Mouse (Mus musculus): ENCODE results near the gene Slc35a5. TPM values are rescaled to one million over a fixed set of nuclear protein-coding genes. Genes with fewer than 3 reads are reported as not detected.
A peak's percentile ranks its signal among the peaks of the same experiment; 100 is the strongest.

Slc35a5 gene
- polyA plus RNA-seq, 1 experiment from 2014 or later: 28.7 TPM

- H3K36me3 ChIP-seq (ENCODE audit: insufficient read depth, low read length): peaks cover 12% of the 10 kb centered on the region
- no peak for ATAC-seq
- no peaks in the 10 kb centered on the region for H3K9me3 ChIP-seq (ENCODE audit: low read length)
- no peaks in the 10 kb centered on the region for H3K4me1 ChIP-seq (ENCODE audit: insufficient read depth, low read depth, low read length)
- DNase-seq (ENCODE audit: low spot score): no peak
- H3K27me3 ChIP-seq (replicated peaks; ENCODE audit: insufficient read depth, low read length): no peaks in the 10 kb centered on the region
- H3K4me2 ChIP-seq (replicated peaks; ENCODE audit: low read depth, low read length): no peak overlapping the region
- TF ChIP-seq EP300 (IDR thresholded peaks at IDR 0.05) (no peak), CTCF (IDR thresholded peaks at IDR 0.05) (no peak)
- H3K27ac ChIP-seq (ENCODE audit: low read length): no peak overlapping the region
- no peak overlapping the region for H3K9ac ChIP-seq (replicated peaks; ENCODE audit: low read depth)
- no peak overlapping the region for H3K4me3 ChIP-seq (ENCODE audit: low read depth, low read length)
- 84% methylated on average over 5 of the region's 5 CpGs for WGBS
Observed at GRCm38 (mm10) chr16:45181824-45182223, 23.3 kb upstream of the Slc35a5 start.

GRCm38 (mm10) chr16:45178552-45178951, 20.0 kb upstream of the Slc35a5 start:
- ATAC-seq (0 out of 2 replicates have a peak, but pooled peaks have one; percentile 33), DNase-seq (ENCODE audit: low spot score) (peak; percentile 71)
- Histone ChIP-seq H3K27ac (ENCODE audit: low read length) (no peak overlapping the region), H3K9me3 (ENCODE audit: low read length) (no peaks in the 10 kb centered on the region), H3K27me3 (replicated peaks; ENCODE audit: insufficient read depth, low read length) (no peaks in the 10 kb centered on the region), H3K9ac (replicated peaks; ENCODE audit: low read depth) (no peak overlapping the region), H3K4me1 (ENCODE audit: insufficient read depth, low read depth, low read length) (no peaks in the 10 kb centered on the region), H3K4me2 (replicated peaks; ENCODE audit: low read depth, low read length) (no peak overlapping the region), H3K4me3 (ENCODE audit: low read depth, low read length) (no peak overlapping the region), H3K36me3 (ENCODE audit: insufficient read depth, low read length) (peaks cover 5% of the 10 kb centered on the region)
- TF ChIP-seq CTCF (IDR thresholded peaks at IDR 0.05): no peak
- no peak for TF ChIP-seq EP300 (IDR thresholded peaks at IDR 0.05)
- 71% methylated on average over 2 of the region's 2 CpGs for WGBS

- H3K9ac ChIP-seq (replicated peaks; ENCODE audit: low read depth): peak overlapping the region; percentile 89
- no peak for ATAC-seq
- no peaks in the 10 kb centered on the region for H3K36me3 ChIP-seq (ENCODE audit: insufficient read depth, low read length)
- peak overlapping the region; percentile 80 for H3K4me2 ChIP-seq (replicated peaks; ENCODE audit: low read depth, low read length)
- H3K27me3 ChIP-seq (replicated peaks; ENCODE audit: insufficient read depth, low read length): no peaks in the 10 kb centered on the region
- no peak for DNase-seq (ENCODE audit: low spot score)
- H3K9me3 ChIP-seq (ENCODE audit: low read length): no peaks in the 10 kb centered on the region
- peak overlapping the region; percentile 92 for H3K4me3 ChIP-seq (ENCODE audit: low read depth, low read length)
- H3K27ac ChIP-seq (ENCODE audit: low read length): peak overlapping the region; percentile 95
- TF ChIP-seq EP300 (IDR thresholded peaks at IDR 0.05) (no peak), CTCF (IDR thresholded peaks at IDR 0.05) (no peak)
- 1% methylated on average over 11 of the region's 11 CpGs for WGBS
- H3K4me1 ChIP-seq (ENCODE audit: insufficient read depth, low read depth, low read length): peaks cover 11% of the 10 kb centered on the region; the same call in 1 of the 2 replicates
Observed at GRCm38 (mm10) chr16:45159389-45159716, 847 bp upstream of the Slc35a5 start.

- no peak for TF ChIP-seq CTCF (IDR thresholded peaks at IDR 0.05)
- peak overlapping the region; percentile 80 for H3K4me2 ChIP-seq (replicated peaks; ENCODE audit: low read depth, low read length)
- 1% methylated on average over 20 of the region's 20 CpGs for WGBS
Observed at GRCm38 (mm10) chr16:45158136-45158521, 377 bp downstream of the Slc35a5 start.

GRCm38 (mm10) chr16:45154741-45155250, 3.7 kb downstream of the Slc35a5 start:
- Histone ChIP-seq H3K4me1 (ENCODE audit: insufficient read depth, low read depth, low read length) (peaks cover 8% of the 10 kb centered on the region; the same call in 1 of the 2 replicates), H3K9ac (replicated peaks; ENCODE audit: low read depth) (no peak overlapping the region), H3K36me3 (ENCODE audit: insufficient read depth, low read length) (peaks cover under 1% of the 10 kb centered on the region; the same call in 1 of the 2 replicates), H3K4me3 (ENCODE audit: low read depth, low read length) (no peak overlapping the region), H3K9me3 (ENCODE audit: low read length) (no peaks in the 10 kb centered on the region), H3K4me2 (replicated peaks; ENCODE audit: low read depth, low read length) (no peak overlapping the region), H3K27ac (ENCODE audit: low read length) (peak overlapping the region; percentile 62), H3K27me3 (replicated peaks; ENCODE audit: insufficient read depth, low read length) (no peaks in the 10 kb centered on the region)
- ATAC-seq: peak; percentile 4; the same call in 1 of the 2 replicates
- 51% methylated on average over 3 of the region's 3 CpGs for WGBS
- DNase-seq (ENCODE audit: low spot score): peak; percentile 81
- TF ChIP-seq CTCF (IDR thresholded peaks at IDR 0.05) (no peak), EP300 (IDR thresholded peaks at IDR 0.05) (peak; percentile 39; the same call in 1 of the 2 replicates)

More at GRCm38 (mm10) chr16:45158136-45158521, 377 bp downstream of the Slc35a5 start:
- H3K4me3 ChIP-seq (ENCODE audit: low read depth, low read length): peak overlapping the region; percentile 92
- no peaks in the 10 kb centered on the region for H3K27me3 ChIP-seq (replicated peaks; ENCODE audit: insufficient read depth, low read length)
- no peaks in the 10 kb centered on the region for H3K36me3 ChIP-seq (ENCODE audit: insufficient read depth, low read length)
- peaks cover 11% of the 10 kb centered on the region; the same call in 1 of the 2 replicates for H3K4me1 ChIP-seq (ENCODE audit: insufficient read depth, low read depth, low read length)
- H3K9ac ChIP-seq (replicated peaks; ENCODE audit: low read depth): peak overlapping the region; percentile 89
- H3K27ac ChIP-seq (ENCODE audit: low read length): peak overlapping the region; percentile 95
- no peaks in the 10 kb centered on the region for H3K9me3 ChIP-seq (ENCODE audit: low read length)
- DNase-seq (ENCODE audit: low spot score) (peak; percentile 90), ATAC-seq (peak; percentile 76)

- Histone ChIP-seq H3K27me3 (replicated peaks; ENCODE audit: insufficient read depth, low read length) (no peaks in the 10 kb centered on the region), H3K27ac (ENCODE audit: low read length) (no peak overlapping the region), H3K36me3 (ENCODE audit: insufficient read depth, low read length) (peaks cover 18% of the 10 kb centered on the region), H3K9ac (replicated peaks; ENCODE audit: low read depth) (no peak overlapping the region), H3K4me2 (replicated peaks; ENCODE audit: low read depth, low read length) (no peak overlapping the region), H3K4me1 (ENCODE audit: insufficient read depth, low read depth, low read length) (no peaks in the 10 kb centered on the region), H3K4me3 (ENCODE audit: low read depth, low read length) (no peak overlapping the region), H3K9me3 (ENCODE audit: low read length) (no peaks in the 10 kb centered on the region)
- TF ChIP-seq EP300 (IDR thresholded peaks at IDR 0.05) (no peak), CTCF (IDR thresholded peaks at IDR 0.05) (no peak)
- ATAC-seq: no peak
- peak; percentile 25 for DNase-seq (ENCODE audit: low spot score)
- 89% methylated on average over 10 of the region's 10 CpGs for WGBS
Observed at GRCm38 (mm10) chr16:45148488-45149082, 9.9 kb downstream of the Slc35a5 start.

Measured in lung, postnatal 0 days (tissue).